Mouse (Mus musculus) gastrocnemius, adult 8-10 months (tissue): ENCODE measurements at regions not wholly inside any gene's neighbourhood (a gene's known extent, or its start where the extent isn't known, plus 50 kb on each side); places are given as distances from the start of the nearest gene placed in this dataset.
"Not testable (repeated sequence)": the region's sequence is repeated elsewhere in the genome, so short reads cannot be mapped to it uniquely, and the experiment has no call there.

Source experiments
- DNase-seq, 2 experiments: peaks; one replicate each; pipeline ENCODE4 v3.0.0; 2022; ENCODE audit warnings: low spot score in 2 of 2

GRCm38 (mm10) chr12:17852138-17852537 lies 161.5 kb downstream of the Hpcal1 start:
- DNase-seq, result not testable (repeated sequence)

GRCm38 (mm10) chr12:17872491-17872890 lies 181.8 kb downstream of the Hpcal1 start:
- DNase-seq, result not testable (repeated sequence)

- DNase-seq, result peak; percentile 62 to 68
Observed at GRCm38 (mm10) chr12:17881371-17882116, 190.9 kb downstream of the Hpcal1 start.

- not testable (repeated sequence) for DNase-seq
Observed at GRCm38 (mm10) chr12:17882117-17883116, 191.8 kb downstream of the Hpcal1 start.

- not testable (repeated sequence) for DNase-seq
Observed at GRCm38 (mm10) chr12:17891663-17892310, 201.1 kb downstream of the Hpcal1 start.

- DNase-seq, result not testable (repeated sequence)
Observed at GRCm38 (mm10) chr12:17913058-17913457, 222.4 kb downstream of the Hpcal1 start.
